Mouse (Mus musculus): ENCODE measurements around the gene Arhgap9. TPM values are rescaled to one million over a fixed set of nuclear protein-coding genes. Genes with fewer than 3 reads are reported as not detected.
A peak's percentile ranks its signal among the peaks of the same experiment; 100 is the strongest.
"Not testable (repeated sequence)": the region's sequence is repeated elsewhere in the genome, so short reads cannot be mapped to it uniquely, and the experiment has no call there.

Gene Arhgap9
- polyA plus RNA-seq, 1 experiment from 2014 or later, result 6.7 TPM

- H3K9me3 ChIP-seq; H3K36me3 ChIP-seq; ATAC-seq; H3K9ac ChIP-seq; H3K27me3 ChIP-seq (replicated peaks); H3K4me3 ChIP-seq (replicated peaks); H3K27ac ChIP-seq; H3K4me2 ChIP-seq (replicated peaks); H3K4me1 ChIP-seq (replicated peaks): not testable (repeated sequence)
- WGBS, result 91% methylated on average over 5 of the region's 5 CpGs
Measured at GRCm38 (mm10) chr10:127313516-127313915, 8.2 kb upstream of the Arhgap9 start.

- not testable (repeated sequence) for ATAC-seq; H3K4me2 ChIP-seq (replicated peaks); H3K4me3 ChIP-seq (replicated peaks); H3K27ac ChIP-seq; H3K36me3 ChIP-seq; H3K9ac ChIP-seq; H3K9me3 ChIP-seq; H3K4me1 ChIP-seq (replicated peaks); H3K27me3 ChIP-seq (replicated peaks)
- WGBS, result 79% methylated on average over 1 of the region's 1 CpGs
Measured at GRCm38 (mm10) chr10:127314950-127315349, 6.8 kb upstream of the Arhgap9 start.

DNA sequence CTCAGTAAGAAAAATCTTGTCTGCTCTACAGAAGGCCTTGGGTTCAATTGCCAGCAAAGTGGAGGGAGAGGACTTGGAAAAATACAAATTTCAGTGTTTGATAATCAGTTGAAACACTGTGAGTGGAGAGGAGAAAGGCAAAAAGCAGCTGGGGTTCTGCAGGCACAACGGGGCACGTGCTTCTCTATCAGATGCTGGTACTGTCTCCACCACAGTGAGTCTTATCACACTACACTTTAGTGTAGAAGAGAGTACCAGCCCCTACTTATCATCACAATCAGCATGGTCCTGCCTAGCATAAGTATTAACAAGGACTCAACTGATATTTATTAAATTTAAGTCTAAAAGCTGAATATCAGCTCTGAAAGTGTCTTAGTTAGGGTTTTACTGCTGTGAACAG, 4.5 kb upstream of the Arhgap9 start:
- Histone ChIP-seq H3K4me3 (replicated peaks) (no peak overlapping the region), H3K27ac (no peak overlapping the region), H3K9me3 (no peaks in the 10 kb centered on the region), H3K4me1 (replicated peaks) (no peaks in the 10 kb centered on the region), H3K27me3 (replicated peaks) (no peaks in the 10 kb centered on the region), H3K9ac (no peak overlapping the region), H3K36me3 (no peaks in the 10 kb centered on the region), H3K4me2 (replicated peaks) (no peak overlapping the region)
- WGBS, result 72% methylated on average over 2 of the region's 2 CpGs
- ATAC-seq, result no peak

GRCm38 (mm10) chr10:127318009-127318408, 3.8 kb upstream of the Arhgap9 start:
- ATAC-seq, result no peak
- no peak overlapping the region for H3K27ac ChIP-seq
- no peaks in the 10 kb centered on the region for H3K9me3 ChIP-seq
- WGBS, result 40% methylated on average over 4 of the region's 4 CpGs
- no peaks in the 10 kb centered on the region for H3K27me3 ChIP-seq (replicated peaks)
- no peak overlapping the region for H3K4me2 ChIP-seq (replicated peaks)
- H3K4me3 ChIP-seq (replicated peaks), result no peak overlapping the region
- no peak overlapping the region for H3K9ac ChIP-seq
- H3K4me1 ChIP-seq (replicated peaks), result peaks cover 4% of the 10 kb centered on the region; the same call in 1 of the 2 replicates
- no peaks in the 10 kb centered on the region for H3K36me3 ChIP-seq

DNA sequence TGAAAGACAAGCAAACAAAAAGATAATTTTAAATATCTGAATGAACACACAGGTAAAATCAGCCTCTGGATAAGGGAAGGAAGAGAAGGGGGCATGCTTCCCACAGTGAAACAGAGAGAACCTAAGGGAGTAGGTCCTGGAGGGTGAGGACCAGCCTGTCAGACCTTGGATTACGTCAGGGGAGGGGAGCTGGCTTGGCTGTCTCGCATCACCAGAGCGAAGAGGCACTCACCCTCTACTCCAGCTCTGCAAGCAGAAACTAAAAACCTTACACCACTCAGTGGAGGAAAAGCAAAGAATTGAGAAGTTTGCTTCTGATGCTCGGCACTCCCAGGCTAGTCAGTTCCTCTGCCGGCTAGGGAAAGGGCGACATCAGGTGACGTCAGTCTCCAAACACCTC, 1.8 kb upstream of the Arhgap9 start:
- H3K27ac ChIP-seq, result no peak overlapping the region
- WGBS, result 74% methylated on average over 7 of the region's 7 CpGs
- H3K4me2 ChIP-seq (replicated peaks), result no peak overlapping the region
- no peak overlapping the region for H3K4me3 ChIP-seq (replicated peaks)
- no peak overlapping the region for H3K9ac ChIP-seq
- no peaks in the 10 kb centered on the region for H3K36me3 ChIP-seq
- H3K4me1 ChIP-seq (replicated peaks), result peaks cover 4% of the 10 kb centered on the region; the same call in 1 of the 2 replicates
- no peaks in the 10 kb centered on the region for H3K9me3 ChIP-seq
- no peaks in the 10 kb centered on the region for H3K27me3 ChIP-seq (replicated peaks)
- ATAC-seq, result no peak

DNA sequence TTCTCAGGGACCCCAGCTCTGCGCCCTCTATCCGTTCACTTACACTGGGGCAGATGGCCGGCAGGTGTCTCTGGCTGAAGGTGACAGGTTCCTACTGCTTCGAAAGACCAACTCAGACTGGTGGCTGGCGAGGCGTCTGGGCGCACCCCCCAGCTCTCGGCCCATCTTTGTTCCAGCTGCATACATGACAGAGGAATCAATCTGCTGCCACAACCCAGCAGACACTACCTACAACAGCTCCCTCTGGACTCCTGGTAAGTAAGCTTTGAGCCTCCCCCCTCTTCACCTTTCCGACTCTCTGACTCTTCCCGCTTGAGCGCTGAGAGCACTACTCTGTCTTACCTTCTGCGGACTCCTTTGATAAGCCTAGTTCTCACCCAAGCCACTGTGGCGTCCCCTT, 414 bp downstream of the Arhgap9 start:
- no peak for ATAC-seq
- 59% methylated on average over 13 of the region's 13 CpGs for WGBS
- Histone ChIP-seq H3K4me2 (replicated peaks) (no peak overlapping the region), H3K9ac (no peak overlapping the region), H3K9me3 (no peaks in the 10 kb centered on the region), H3K36me3 (no peaks in the 10 kb centered on the region), H3K27ac (no peak overlapping the region), H3K27me3 (replicated peaks) (peaks cover 14% of the 10 kb centered on the region), H3K4me1 (replicated peaks) (peaks cover 19% of the 10 kb centered on the region), H3K4me3 (replicated peaks) (no peak overlapping the region)

GRCm38 (mm10) chr10:127322669-127323068, 905 bp downstream of the Arhgap9 start:
- no peak for ATAC-seq
- Histone ChIP-seq H3K9me3 (no peaks in the 10 kb centered on the region), H3K36me3 (no peaks in the 10 kb centered on the region), H3K4me1 (replicated peaks) (peaks cover 19% of the 10 kb centered on the region), H3K27ac (no peak overlapping the region), H3K4me3 (replicated peaks) (no peak overlapping the region), H3K27me3 (replicated peaks) (peaks cover 17% of the 10 kb centered on the region), H3K4me2 (replicated peaks) (no peak overlapping the region), H3K9ac (no peak overlapping the region)
- WGBS, result 50% methylated on average over 4 of the region's 4 CpGs

GRCm38 (mm10) chr10:127323131-127323855, 1.5 kb downstream of the Arhgap9 start:
- Histone ChIP-seq H3K4me2 (replicated peaks) (no peak overlapping the region), H3K27ac (no peak overlapping the region), H3K36me3 (no peaks in the 10 kb centered on the region), H3K9ac (peak overlapping the region; percentile 23; the same call in 1 of the 2 replicates), H3K27me3 (replicated peaks) (peaks cover 21% of the 10 kb centered on the region), H3K9me3 (no peaks in the 10 kb centered on the region), H3K4me1 (replicated peaks) (peaks cover 19% of the 10 kb centered on the region), H3K4me3 (replicated peaks) (no peak overlapping the region)
- ATAC-seq, result no peak
- WGBS, result 68% methylated on average over 16 of the region's 17 CpGs

DNA sequence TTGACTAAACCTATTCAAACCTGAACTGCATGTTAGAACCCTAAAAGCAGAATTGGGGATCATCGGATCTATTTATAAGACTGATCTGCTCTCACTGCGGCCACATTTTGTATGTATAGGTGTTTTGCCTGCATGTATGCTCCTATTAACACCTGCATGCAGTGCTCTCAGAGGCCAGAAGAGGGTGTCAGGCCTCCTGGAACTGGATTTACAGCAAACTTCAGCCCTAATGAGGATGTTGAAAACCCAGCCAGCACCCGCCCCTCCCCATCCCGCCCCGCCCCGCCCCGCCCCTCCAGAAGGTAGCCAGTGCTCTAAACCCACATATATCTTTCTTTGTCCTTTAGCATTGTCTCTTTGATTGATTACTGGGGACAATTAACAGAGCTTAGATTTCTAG, 2.7 kb downstream of the Arhgap9 start:
- peak; percentile 45; the same call in 1 of the 2 replicates for ATAC-seq
- Histone ChIP-seq H3K9me3 (no peaks in the 10 kb centered on the region), H3K27ac (no peak overlapping the region), H3K4me1 (replicated peaks) (peaks cover 19% of the 10 kb centered on the region), H3K36me3 (no peaks in the 10 kb centered on the region; the same call in 1 of the 2 replicates), H3K9ac (no peak overlapping the region), H3K4me3 (replicated peaks) (no peak overlapping the region), H3K4me2 (replicated peaks) (no peak overlapping the region), H3K27me3 (replicated peaks) (peaks cover 33% of the 10 kb centered on the region)
- 12% methylated on average over 7 of the region's 7 CpGs for WGBS

DNA sequence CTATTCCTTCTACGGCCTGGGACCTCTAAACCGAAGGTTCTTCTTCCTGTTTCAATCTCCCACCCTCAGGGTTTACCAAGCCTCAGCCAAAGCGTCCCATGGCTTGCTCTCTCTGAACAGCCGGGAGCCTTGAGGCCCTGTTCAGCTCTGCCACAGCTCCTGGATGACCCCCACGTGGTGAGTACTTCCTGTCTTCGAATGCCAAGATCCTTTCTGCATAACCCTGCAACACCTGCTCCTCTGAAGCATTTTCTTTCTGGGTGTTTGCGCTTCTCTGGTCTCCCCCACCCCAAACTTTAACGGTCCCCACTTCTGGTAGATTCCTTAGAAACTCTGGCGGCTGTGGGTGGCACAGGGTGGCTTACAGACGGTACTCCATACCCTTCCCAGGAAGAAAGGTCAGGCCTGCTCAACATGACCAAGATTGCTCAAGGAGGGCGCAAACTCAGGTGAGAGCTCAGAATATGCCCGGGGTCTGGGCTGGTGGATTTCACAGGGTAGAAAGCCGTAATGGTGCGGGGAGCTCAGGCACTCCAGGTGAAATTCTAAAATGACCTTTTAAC, 3.8 kb downstream of the Arhgap9 start:
- 34% methylated on average over 14 of the region's 14 CpGs for WGBS
- H3K4me1 ChIP-seq (replicated peaks), result peaks cover 19% of the 10 kb centered on the region
- peaks cover 39% of the 10 kb centered on the region for H3K27me3 ChIP-seq (replicated peaks)
- ATAC-seq, result 0 out of 2 replicates have a peak, but pooled peaks have one; percentile 5
- peak overlapping the region; percentile 50 for H3K4me3 ChIP-seq (replicated peaks)
- H3K36me3 ChIP-seq, result no peaks in the 10 kb centered on the region; the same call in 1 of the 2 replicates
- no peaks in the 10 kb centered on the region for H3K9me3 ChIP-seq
- no peak overlapping the region for H3K27ac ChIP-seq
- peak overlapping the region; percentile 95 for H3K4me2 ChIP-seq (replicated peaks)
- no peak overlapping the region for H3K9ac ChIP-seq

DNA sequence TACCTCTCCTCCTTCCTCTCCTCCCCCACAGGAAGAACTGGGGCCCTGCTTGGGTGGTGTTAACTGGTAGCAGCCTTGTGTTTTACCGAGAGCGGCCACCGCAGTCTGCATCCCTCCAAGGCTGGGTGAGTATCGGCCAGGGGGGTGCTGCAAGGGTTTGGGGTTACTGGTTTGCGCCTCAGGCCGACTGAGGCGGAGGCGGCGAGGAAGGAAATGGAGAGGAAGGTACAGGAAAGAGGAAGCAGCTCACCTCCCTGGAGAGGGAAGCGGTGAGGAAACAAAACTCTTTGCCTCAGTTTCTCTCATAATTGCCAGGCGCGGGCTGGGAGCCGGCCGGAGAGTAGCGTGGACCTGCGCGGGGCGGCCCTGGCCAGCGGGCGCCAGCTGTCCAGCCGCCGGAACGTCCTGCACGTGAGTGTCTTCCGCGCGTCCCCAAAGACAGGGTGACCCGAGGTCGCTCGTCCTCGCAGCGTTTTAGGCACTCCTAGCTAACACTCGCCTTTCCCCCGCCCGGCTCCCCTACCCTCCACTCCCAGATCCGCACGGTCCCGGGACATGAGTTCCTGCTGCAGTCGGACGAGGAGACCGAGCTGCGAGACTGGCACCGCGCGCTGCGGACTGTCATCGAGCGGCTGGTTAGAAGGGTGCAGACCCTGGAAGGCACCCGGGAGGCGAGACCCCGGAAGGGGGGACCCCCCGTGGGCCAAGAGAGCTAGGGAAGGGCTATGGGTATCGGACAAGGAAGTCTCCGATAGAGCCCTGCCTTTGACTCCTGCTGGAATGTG, 4.4 kb downstream of the Arhgap9 start:
- peak overlapping the region; percentile 50 for H3K4me3 ChIP-seq (replicated peaks)
- H3K9me3 ChIP-seq, result no peaks in the 10 kb centered on the region
- H3K4me2 ChIP-seq (replicated peaks), result peak overlapping the region; percentile 95
- WGBS, result 2% methylated on average over 54 of the region's 54 CpGs
- no peak overlapping the region for H3K27ac ChIP-seq
- peak; percentile 37 for ATAC-seq
- peaks cover 19% of the 10 kb centered on the region for H3K4me1 ChIP-seq (replicated peaks)
- H3K27me3 ChIP-seq (replicated peaks), result peaks cover 39% of the 10 kb centered on the region
- no peaks in the 10 kb centered on the region; the same call in 1 of the 2 replicates for H3K36me3 ChIP-seq
- H3K9ac ChIP-seq, result peak overlapping the region; percentile 51

- peak overlapping the region; percentile 95 for H3K4me2 ChIP-seq (replicated peaks)
- H3K4me1 ChIP-seq (replicated peaks), result peaks cover 19% of the 10 kb centered on the region
- peak overlapping the region; percentile 51 for H3K9ac ChIP-seq
- ATAC-seq, result no peak
- no peaks in the 10 kb centered on the region for H3K9me3 ChIP-seq
- WGBS, result 7% methylated on average over 29 of the region's 29 CpGs
- peak overlapping the region; percentile 50 for H3K4me3 ChIP-seq (replicated peaks)
- no peaks in the 10 kb centered on the region; the same call in 1 of the 2 replicates for H3K36me3 ChIP-seq
- peaks cover 39% of the 10 kb centered on the region for H3K27me3 ChIP-seq (replicated peaks)
- no peak overlapping the region for H3K27ac ChIP-seq
Measured at GRCm38 (mm10) chr10:127326828-127327227, 5.1 kb downstream of the Arhgap9 start.

Data from intestine, embryonic 15.5 days (tissue).